Mouse (Mus musculus) embryonic facial prominence, embryonic 10.5 days (tissue): Measurements from ENCODE around the gene Adam1b. TPM values are rescaled to one million over a fixed set of nuclear protein-coding genes. Genes with fewer than 3 reads are reported as not detected.
A peak's percentile ranks its signal among the peaks of the same experiment; 100 is the strongest.
"Not testable (repeated sequence)": the region's sequence is repeated elsewhere in the genome, so short reads cannot be mapped to it uniquely, and the experiment has no call there.

Experiments
- DNase-seq: peaks from one replicate; pipeline ENCODE4 v3.0.0-alpha.2; 2017; ENCODE audit warnings: low spot score
- H3K27ac ChIP-seq: fragments of 300-500 bp; sonication (generic); replicated peaks from 2 replicates; pipeline ENCODE4 v1.5.1; 2016; ENCODE audit warnings: mild to moderate bottlenecking
- H3K27me3 ChIP-seq: fragments of 300-500 bp; sonication (generic); replicated peaks from 2 replicates; pipeline ENCODE4 v1.6.1; 2016; ENCODE audit warnings: low read depth, mild to moderate bottlenecking; ENCODE audit not compliant: poor library complexity, severe bottlenecking
- H3K36me3 ChIP-seq: fragments of 300-500 bp; sonication (generic); replicated peaks from 2 replicates; pipeline ENCODE4 v1.6.1; 2016; ENCODE audit warnings: mild to moderate bottlenecking, moderate library complexity
- H3K4me1 ChIP-seq: fragments of 300-500 bp; sonication (generic); 2 replicates; pipeline ENCODE4 v1.6.1; 2016
- H3K4me3 ChIP-seq: fragments of 300-500 bp; sonication (generic); 2 replicates; pipeline ENCODE4 v1.5.1; 2016; ENCODE audit warnings: mild to moderate bottlenecking, moderate library complexity
- H3K9me3 ChIP-seq: fragments of 300-500 bp; sonication (generic); 2 replicates; pipeline ENCODE4 v1.6.1; 2016; ENCODE audit warnings: mild to moderate bottlenecking
- WGBS: fragments of 180-500 bp; shearing (Covaris S2); methylation state at CpG from one replicate; pipeline ENCODE4 v1.1.7; 2016; 5-methylcytosine and 5-hydroxymethylcytosine counted together
- polyA plus RNA-seq: library from polyadenylated mRNA; unstranded; fragments of >200 nt; fragmentation: Nextera tagmentation; extraction: Ambion mirVana; gene quantifications from 2 replicates; pipeline ENCODE4 v1.2.1, GENCODE M21; 2016

Gene Adam1b
- polyA plus RNA-seq, 1 experiment from 2014 or later: not detected

- H3K27ac ChIP-seq: no peak overlapping the region
- no peaks in the 10 kb centered on the region for H3K27me3 ChIP-seq
- DNase-seq: peak; percentile 25
- no peaks in the 10 kb centered on the region for H3K4me1 ChIP-seq
- no peak overlapping the region for H3K4me3 ChIP-seq
- no peaks in the 10 kb centered on the region for H3K9me3 ChIP-seq
- H3K36me3 ChIP-seq: peaks cover 98% of the 10 kb centered on the region
- 92% methylated on average over 5 of the region's 5 CpGs for WGBS
Measured at GRCm38 (mm10) chr5:121534521-121534920, 31.3 kb upstream of the Adam1b start.

DNA sequence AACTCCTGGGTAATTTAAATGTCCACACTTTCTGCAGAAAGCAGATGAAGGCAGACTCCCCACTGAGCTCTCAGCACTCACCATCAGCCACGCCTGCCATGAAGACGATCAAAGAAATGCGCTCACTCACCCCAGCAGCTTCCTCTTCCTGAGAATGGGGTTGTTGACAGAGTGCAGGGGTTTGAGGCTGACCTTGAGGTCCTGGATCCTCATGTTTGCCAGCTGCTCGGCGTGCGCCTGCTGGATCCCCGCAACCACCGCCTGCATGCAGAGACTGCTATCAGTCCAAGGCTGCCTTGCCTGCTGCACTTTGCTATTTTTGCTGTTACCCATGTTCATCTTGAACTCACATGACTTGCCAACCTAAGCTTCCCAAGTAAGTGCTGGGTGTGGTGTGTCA, 23.7 kb upstream of the Adam1b start:
- H3K4me1 ChIP-seq: no peaks in the 10 kb centered on the region
- no peak overlapping the region for H3K27ac ChIP-seq
- no peak for DNase-seq
- no peaks in the 10 kb centered on the region for H3K9me3 ChIP-seq
- H3K36me3 ChIP-seq: peaks cover 93% of the 10 kb centered on the region
- 84% methylated on average over 8 of the region's 8 CpGs for WGBS
- H3K27me3 ChIP-seq: no peaks in the 10 kb centered on the region
- no peak overlapping the region for H3K4me3 ChIP-seq

DNA sequence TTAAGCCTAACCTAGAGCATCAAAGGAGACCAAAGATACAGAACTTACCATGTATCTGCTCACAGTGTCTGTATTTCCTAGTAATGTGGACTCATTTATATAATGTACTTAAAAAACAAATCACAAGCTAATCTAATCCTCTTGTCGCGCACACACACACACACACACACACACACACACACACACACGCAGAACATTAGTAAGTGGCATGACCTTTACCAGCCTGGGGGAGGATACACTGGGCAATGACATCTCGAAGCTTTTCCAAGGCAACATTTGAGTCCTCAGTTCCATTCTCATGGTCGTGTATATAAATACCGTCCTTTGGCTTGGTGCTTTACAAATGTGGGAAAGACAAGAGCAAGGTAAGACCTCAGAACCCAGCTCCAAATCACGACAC, 23.3 kb upstream of the Adam1b start:
- Histone ChIP-seq H3K4me3 (no peak overlapping the region), H3K4me1 (no peaks in the 10 kb centered on the region), H3K27me3 (no peaks in the 10 kb centered on the region), H3K9me3 (no peaks in the 10 kb centered on the region), H3K27ac (no peak overlapping the region), H3K36me3 (peaks cover 93% of the 10 kb centered on the region)
- 93% methylated on average over 7 of the region's 7 CpGs for WGBS
- DNase-seq: no peak

- no peaks in the 10 kb centered on the region for H3K9me3 ChIP-seq
- peaks cover 93% of the 10 kb centered on the region for H3K36me3 ChIP-seq
- no peaks in the 10 kb centered on the region for H3K27me3 ChIP-seq
- H3K4me3 ChIP-seq: no peak overlapping the region
- DNase-seq: no peak
- H3K4me1 ChIP-seq: no peaks in the 10 kb centered on the region
- no peak overlapping the region for H3K27ac ChIP-seq
- 89% methylated on average over 14 of the region's 14 CpGs for WGBS
Measured at GRCm38 (mm10) chr5:121525774-121526450, 22.7 kb upstream of the Adam1b start.

GRCm38 (mm10) chr5:121519758-121520157, 16.5 kb upstream of the Adam1b start:
- H3K36me3 ChIP-seq: peaks cover 75% of the 10 kb centered on the region
- 97% methylated on average over 11 of the region's 17 CpGs for WGBS
- not testable (repeated sequence) for H3K4me1 ChIP-seq, H3K4me3 ChIP-seq, H3K9me3 ChIP-seq, DNase-seq, H3K27me3 ChIP-seq, H3K27ac ChIP-seq

GRCm38 (mm10) chr5:121518983-121519382, 15.7 kb upstream of the Adam1b start:
- Histone ChIP-seq H3K4me3 (no peak overlapping the region), H3K9me3 (no peaks in the 10 kb centered on the region), H3K27ac (no peak overlapping the region), H3K27me3 (no peaks in the 10 kb centered on the region), H3K36me3 (peaks cover 68% of the 10 kb centered on the region), H3K4me1 (no peaks in the 10 kb centered on the region)
- 93% methylated on average over 9 of the region's 9 CpGs for WGBS
- DNase-seq: no peak

DNA sequence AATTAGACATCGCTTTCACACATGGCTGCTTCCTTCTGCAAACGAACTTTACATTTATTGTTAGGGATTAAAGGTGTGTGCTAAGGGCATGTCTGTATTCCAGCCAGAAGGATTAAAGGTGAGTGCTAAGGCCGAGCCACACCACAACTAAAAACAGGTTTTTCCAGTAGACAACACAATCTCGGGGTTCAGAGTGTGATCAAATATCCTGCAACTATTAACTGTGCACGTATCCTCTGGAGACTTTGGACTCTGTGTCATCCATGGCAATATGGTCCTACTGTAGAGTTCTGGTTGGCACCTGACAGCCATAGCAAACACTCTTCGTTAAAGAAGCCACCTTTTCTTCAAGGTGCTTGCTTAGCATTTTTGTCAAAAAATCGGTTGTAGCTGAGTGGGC, 6.8 kb upstream of the Adam1b start:
- no peaks in the 10 kb centered on the region for H3K4me1 ChIP-seq
- WGBS: 88% methylated on average over 7 of the region's 7 CpGs
- H3K27me3 ChIP-seq: no peaks in the 10 kb centered on the region
- no peak overlapping the region for H3K27ac ChIP-seq
- H3K9me3 ChIP-seq: no peaks in the 10 kb centered on the region
- H3K4me3 ChIP-seq: no peak overlapping the region
- H3K36me3 ChIP-seq: no peaks in the 10 kb centered on the region
- no peak for DNase-seq

DNA sequence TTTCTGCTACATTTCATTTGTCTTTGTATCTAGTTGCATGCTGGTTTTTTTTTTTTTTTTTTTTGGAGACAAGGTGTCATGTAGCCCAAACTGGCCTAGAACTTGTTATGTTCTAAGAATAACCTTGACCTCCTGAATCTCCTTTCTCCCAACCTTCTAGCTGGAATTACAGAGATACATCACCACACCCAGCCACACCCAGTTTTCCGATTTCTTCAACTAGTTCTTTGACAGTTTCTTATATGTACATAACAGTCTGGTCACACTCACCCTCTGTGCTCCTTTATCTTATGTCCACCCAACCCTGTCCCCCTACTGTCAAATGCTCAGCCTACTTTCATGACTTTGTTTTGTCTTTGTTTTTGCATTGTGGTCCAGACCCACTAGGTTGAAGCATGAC, 3.6 kb upstream of the Adam1b start:
- 90% methylated on average over 1 of the region's 1 CpGs for WGBS
- H3K36me3 ChIP-seq: no peaks in the 10 kb centered on the region

DNA sequence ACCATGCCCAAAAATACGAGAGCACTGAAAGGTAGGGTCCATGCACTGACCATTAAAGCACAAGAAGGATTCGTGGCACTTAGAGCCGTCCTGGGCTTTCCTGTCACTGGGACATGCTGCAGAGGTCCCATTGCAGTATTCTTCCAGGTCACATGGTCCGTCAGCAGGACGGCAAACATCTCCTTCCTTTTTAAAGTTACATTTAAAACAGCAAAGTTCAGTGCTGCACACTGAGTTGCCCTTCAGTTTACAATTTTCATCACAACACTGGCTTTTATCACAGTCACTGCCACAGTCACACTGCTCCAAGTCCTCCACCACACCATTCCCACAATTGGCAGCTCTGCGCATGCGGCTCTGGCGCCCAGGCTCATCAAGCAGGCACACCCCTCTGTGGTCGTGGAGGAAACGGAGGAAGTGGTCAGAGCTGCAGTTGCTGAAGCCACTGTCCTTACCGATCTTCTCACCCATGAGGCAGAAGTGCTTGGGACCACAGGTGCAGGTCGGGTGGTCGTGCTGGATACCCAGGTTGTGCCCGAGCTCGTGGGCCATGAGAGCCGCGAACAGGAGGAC, 1.7 kb downstream of the Adam1b start:
- H3K27ac ChIP-seq, H3K9me3 ChIP-seq, DNase-seq, H3K27me3 ChIP-seq, H3K4me1 ChIP-seq, H3K4me3 ChIP-seq, H3K36me3 ChIP-seq: not testable (repeated sequence)
- WGBS: 83% methylated on average over 11 of the region's 17 CpGs

More for the DNA sequence above, 3.6 kb upstream of the Adam1b start:
- Histone ChIP-seq H3K4me3 (no peak overlapping the region), H3K27me3 (no peaks in the 10 kb centered on the region), H3K27ac (no peak overlapping the region), H3K4me1 (0 out of 2 replicates have a peak, but pooled peaks cover 3% of the 10 kb centered on the region), H3K9me3 (no peaks in the 10 kb centered on the region)
- no peak for DNase-seq

- 81% methylated on average over 7 of the region's 7 CpGs for WGBS
- DNase-seq: no peak
Measured at GRCm38 (mm10) chr5:121500719-121501118, 2.5 kb downstream of the Adam1b start.

GRCm38 (mm10) chr5:121493305-121493704, 9.9 kb downstream of the Adam1b start:
- DNase-seq: no peak
- Histone ChIP-seq H3K4me1 (peaks cover 6% of the 10 kb centered on the region), H3K36me3 (no peaks in the 10 kb centered on the region), H3K27me3 (no peaks in the 10 kb centered on the region), H3K27ac (no peak overlapping the region), H3K9me3 (no peaks in the 10 kb centered on the region), H3K4me3 (no peak overlapping the region)
- 80% methylated on average over 8 of the region's 8 CpGs for WGBS

More at GRCm38 (mm10) chr5:121500719-121501118, 2.5 kb downstream of the Adam1b start:
- Histone ChIP-seq H3K27ac (no peak overlapping the region), H3K9me3 (no peaks in the 10 kb centered on the region), H3K4me1 (0 out of 2 replicates have a peak, but pooled peaks cover 3% of the 10 kb centered on the region), H3K27me3 (no peaks in the 10 kb centered on the region), H3K36me3 (no peaks in the 10 kb centered on the region), H3K4me3 (no peak overlapping the region)

DNA sequence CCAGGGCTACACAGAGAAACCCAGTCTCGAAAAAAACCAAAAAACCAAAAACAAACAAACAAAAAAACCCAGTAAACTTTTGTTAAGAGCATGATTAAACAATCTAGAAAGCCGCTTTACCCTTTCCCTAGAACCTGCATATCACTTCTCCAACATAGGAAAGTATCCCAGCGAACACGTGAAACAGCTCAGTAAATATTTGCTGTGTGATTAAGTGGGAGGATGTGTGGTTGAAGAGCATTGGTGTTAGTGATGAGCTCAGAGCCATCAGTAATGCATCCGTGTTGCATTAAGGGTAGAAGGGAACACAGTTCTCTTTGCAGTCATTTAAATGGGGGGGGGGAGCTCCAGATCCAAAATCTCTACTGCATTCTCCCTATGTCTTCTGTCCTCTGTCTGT, 18.4 kb downstream of the Adam1b start:
- Histone ChIP-seq H3K4me3 (no peak overlapping the region), H3K27me3 (no peaks in the 10 kb centered on the region), H3K4me1 (no peaks in the 10 kb centered on the region), H3K9me3 (no peaks in the 10 kb centered on the region), H3K36me3 (no peaks in the 10 kb centered on the region), H3K27ac (no peak overlapping the region)
- DNase-seq: no peak
- 79% methylated on average over 5 of the region's 5 CpGs for WGBS

DNA sequence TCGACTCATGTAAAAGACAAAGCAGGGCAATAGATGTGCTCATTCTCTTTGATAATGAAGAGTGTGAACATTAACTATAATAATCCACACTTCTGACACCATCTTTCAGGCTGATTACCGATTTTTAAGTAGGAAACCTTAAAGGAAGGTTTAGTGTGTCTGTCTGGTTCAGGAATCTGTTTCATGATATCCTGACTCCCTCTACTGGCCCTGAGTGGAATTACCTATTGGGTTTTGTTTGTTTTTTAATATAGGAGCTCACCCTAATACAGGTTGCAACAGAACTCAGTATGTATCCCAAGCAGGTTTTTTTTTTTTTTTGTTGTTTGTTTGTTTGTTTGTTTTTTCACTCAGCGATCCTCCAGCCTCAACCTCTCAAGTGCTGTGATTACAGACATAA, 25.6 kb downstream of the Adam1b start:
- DNase-seq: no peak
- H3K36me3 ChIP-seq: no peaks in the 10 kb centered on the region

More for the DNA sequence above, 25.6 kb downstream of the Adam1b start:
- Histone ChIP-seq H3K27ac (no peak overlapping the region), H3K4me3 (no peak overlapping the region), H3K4me1 (no peaks in the 10 kb centered on the region), H3K27me3 (no peaks in the 10 kb centered on the region), H3K9me3 (no peaks in the 10 kb centered on the region)
- 46% methylated on average over 3 of the region's 3 CpGs for WGBS
